In the genomic region with DNA sequence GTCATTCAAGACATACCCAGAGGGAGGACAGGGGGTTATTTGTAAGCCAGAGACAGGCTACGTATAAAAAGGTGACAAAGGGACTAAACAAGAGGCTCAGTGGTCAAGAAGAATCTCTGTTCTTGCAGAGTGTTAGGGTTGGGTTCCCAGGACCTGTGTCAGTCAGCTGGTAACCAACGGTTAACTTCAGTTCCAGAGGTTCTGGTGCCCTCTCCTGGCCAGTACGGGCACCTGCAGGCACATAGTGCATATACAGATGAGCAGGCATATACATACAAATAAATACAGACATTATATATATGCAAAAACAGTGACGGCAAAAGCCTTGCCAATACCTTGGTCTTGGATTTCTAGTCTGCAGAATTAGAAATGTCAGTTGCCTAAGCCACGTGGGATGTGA, we compare ENCODE assay signal across 22 mouse cellular contexts.
DNase-seq lines count a peak whose midpoint lies in the region; ATAC-seq and TF ChIP-seq lines count a peak whose summit lies in the region.
"Had no signal": no experiment of that assay in that cellular context is flagged by ENCODE, and none has a peak within 500 bp of the region (broad histone marks: within the 10 kb centered on the region; RNA-seq: fewer than 3 reads in every experiment).

No protein-coding gene starts in this region.

- intact Hi-C loops in heart, postnatal 36 days (cut with DNase I), result no loop called here

- no peaks in the 10 kb centered on the region for H3K9me3 ChIP-seq in hindbrain, postnatal 0 days (ENCODE audit: low read length)
- no peaks in the 10 kb centered on the region for H3K9me3 ChIP-seq in hindbrain, embryonic 11.5 days (ENCODE audit: control insufficient read depth, low read length)
- H3K9me3 ChIP-seq: forebrain, embryonic 12.5 days; kidney, embryonic 15.5 days; limb, embryonic 15.5 days had no signal

- no peak for TF ChIP-seq POLR2A in testis, adult 2 months (IDR thresholded peaks at IDR 0.05; ENCODE audit: control insufficient read depth, low read depth, low read length)
- no peak for TF ChIP-seq POLR2A in bone marrow, adult 2 months (IDR thresholded peaks at IDR 0.05; ENCODE audit: borderline replicate concordance, control insufficient read depth, low read depth, low read length)

- H3K36me3 ChIP-seq in hindbrain, postnatal 0 days (ENCODE audit: insufficient read depth, low read length), result no peaks in the 10 kb centered on the region
- H3K36me3 ChIP-seq in hindbrain, embryonic 11.5 days (ENCODE audit: control insufficient read depth, insufficient read depth, low read length), result no peaks in the 10 kb centered on the region
- H3K36me3 ChIP-seq in testis, adult 2 months (ENCODE audit: control insufficient read depth, insufficient read depth, low read length), result no peaks in the 10 kb centered on the region
- H3K36me3 ChIP-seq: forebrain, embryonic 12.5 days; kidney, embryonic 15.5 days; limb, embryonic 15.5 days had no signal

- WGBS in hindbrain, postnatal 0 days, result 96% methylated on average over 5 of the region's 5 CpGs
- WGBS in hindbrain, embryonic 11.5 days, result 94% methylated on average over 5 of the region's 5 CpGs
- 88% methylated on average over 5 of the region's 5 CpGs for WGBS in bone marrow, adult 2 months

- no peaks in the 10 kb centered on the region for H3K27me3 ChIP-seq in hindbrain, postnatal 0 days (ENCODE audit: insufficient read depth, low read length)
- no peaks in the 10 kb centered on the region for H3K27me3 ChIP-seq in hindbrain, embryonic 11.5 days (ENCODE audit: control insufficient read depth, insufficient read depth, low read length)
- no peaks in the 10 kb centered on the region for H3K27me3 ChIP-seq in testis, adult 2 months (ENCODE audit: control insufficient read depth, insufficient read depth, low read length)
- H3K27me3 ChIP-seq: kidney, embryonic 15.5 days; limb, embryonic 15.5 days had no signal

- H3K4me3 ChIP-seq in hindbrain, postnatal 0 days (ENCODE audit: low read length), result no peak overlapping the region
- H3K4me3 ChIP-seq in hindbrain, embryonic 11.5 days (ENCODE audit: low read depth, low read length), result no peak overlapping the region
- no peak overlapping the region for H3K4me3 ChIP-seq in testis, adult 2 months (ENCODE audit: control insufficient read depth, low read depth, low read length)
- no peak overlapping the region for H3K4me3 ChIP-seq in bone marrow, adult 2 months (replicated peaks; ENCODE audit: control insufficient read depth, low read depth, low read length)
- H3K4me3 ChIP-seq: forebrain, embryonic 12.5 days; kidney, embryonic 15.5 days; limb, embryonic 15.5 days had no signal

- TF ChIP-seq CTCF in hindbrain, postnatal 0 days (IDR thresholded peaks at IDR 0.05; ENCODE audit: low read depth), result peak; percentile 33
- TF ChIP-seq CTCF in testis, adult 2 months (IDR thresholded peaks at IDR 0.05; ENCODE audit: control insufficient read depth, insufficient read depth, insufficient replicate concordance, low read depth, low read length), result peak; percentile 57; the same call in 1 of the 2 replicates
- TF ChIP-seq CTCF in bone marrow, adult 2 months (IDR thresholded peaks at IDR 0.05; ENCODE audit: control insufficient read depth, insufficient read depth, low read length), result 0 out of 2 replicates have a peak, but pooled peaks have one; percentile 8

- H3K4me1 ChIP-seq in hindbrain, postnatal 0 days (ENCODE audit: insufficient read depth, low read length), result 0 out of 2 replicates have a peak, but pooled peaks cover 4% of the 10 kb centered on the region
- H3K4me1 ChIP-seq in hindbrain, embryonic 11.5 days (replicated peaks; ENCODE audit: control insufficient read depth, insufficient read depth, low read length), result no peaks in the 10 kb centered on the region
- H3K4me1 ChIP-seq in testis, adult 2 months (ENCODE audit: control insufficient read depth, insufficient read depth, low read length), result no peaks in the 10 kb centered on the region
- no peaks in the 10 kb centered on the region; the same call in none of the 2 replicates for H3K4me1 ChIP-seq in bone marrow, adult 2 months (ENCODE audit: control insufficient read depth, insufficient read depth, low read length)
- H3K4me1 ChIP-seq: kidney, embryonic 15.5 days had no signal

- H3K27ac ChIP-seq in hindbrain, postnatal 0 days, result no peak overlapping the region
- H3K27ac ChIP-seq in hindbrain, embryonic 11.5 days (ENCODE audit: low read depth, low read length), result no peak overlapping the region
- no peak overlapping the region for H3K27ac ChIP-seq in testis, adult 2 months (ENCODE audit: control insufficient read depth, insufficient read depth, low read depth, low read length)
- H3K27ac ChIP-seq in bone marrow, adult 2 months (ENCODE audit: control insufficient read depth, insufficient read depth, low read depth, low read length, poor library complexity), result no peak overlapping the region
- H3K27ac ChIP-seq: forebrain, embryonic 12.5 days; kidney, embryonic 15.5 days; limb, embryonic 15.5 days had no signal

- no peak for DNase-seq in hindbrain, postnatal 0 days (ENCODE audit: low spot score)
- DNase-seq in hindbrain, embryonic 11.5 days (ENCODE audit: low spot score), result no peak
- no peak for DNase-seq in testis, postnatal 10 days (ENCODE audit: low spot score)
- no peak for DNase-seq in heart, adult 11 months
- DNase-seq in heart, postnatal 36 days, result no peak
- no peak for DNase-seq in kidney, postnatal 14 days
- DNase-seq: adrenal gland, adult 2 months; cerebellum, adult 8-10 months; gastrocnemius, postnatal 10 days; heart, adult 18-20 months; heart, postnatal 4 days; lung, adult 2 months; lung, postnatal 36 days; retina, postnatal 1 day; thymus, postnatal 36 days had no signal

- no peak overlapping the region for H3K9ac ChIP-seq in hindbrain, postnatal 0 days (replicated peaks; ENCODE audit: low read length)
- no peak overlapping the region for H3K9ac ChIP-seq in hindbrain, embryonic 11.5 days (ENCODE audit: low read depth, low read length)
- H3K9ac ChIP-seq: forebrain, embryonic 12.5 days; kidney, embryonic 15.5 days; limb, embryonic 15.5 days had no signal

- no peak for ATAC-seq in hindbrain, postnatal 0 days
- no peak for ATAC-seq in hindbrain, embryonic 11.5 days (ENCODE audit: low FRiP score)
- ATAC-seq: hindbrain, embryonic 16.5 days; intestine, postnatal 0 days had no signal

- no peak overlapping the region for H3K4me2 ChIP-seq in hindbrain, postnatal 0 days (ENCODE audit: low read depth, low read length)
- no peak overlapping the region for H3K4me2 ChIP-seq in hindbrain, embryonic 11.5 days (replicated peaks; ENCODE audit: low read depth, low read length)
- H3K4me2 ChIP-seq: forebrain, embryonic 12.5 days; kidney, embryonic 15.5 days; limb, embryonic 15.5 days had no signal
